24 mouse cellular contexts compared by ENCODE assay signal in genomic region chr6:38850715-38851259, GRCm38 (mm10). TPM values are rescaled to one million over a fixed set of nuclear protein-coding genes. Genes with fewer than 3 reads are reported as not detected.
A peak's percentile ranks its signal among the peaks of the same experiment; 100 is the strongest.
DNase-seq lines count a peak whose midpoint lies in the region; ATAC-seq and TF ChIP-seq lines count a peak whose summit lies in the region.
"Had no signal": no experiment of that assay in that cellular context is flagged by ENCODE, and none has a peak within 500 bp of the region (broad histone marks: within the 10 kb centered on the region; RNA-seq: fewer than 3 reads in every experiment).

No protein-coding gene starts in this region.

- H3K27ac ChIP-seq in intestine, embryonic 14.5 days (ENCODE audit: low read depth) = no peak overlapping the region
- no peak overlapping the region for H3K27ac ChIP-seq in intestine, embryonic 15.5 days
- H3K27ac ChIP-seq in liver, embryonic 14.5 days = no peak overlapping the region
- no peak overlapping the region for H3K27ac ChIP-seq in liver, postnatal 0 days (ENCODE audit: low read depth)
- 0 out of 2 replicates have a peak overlapping the region, but pooled peaks have one; percentile 2 for H3K27ac ChIP-seq in MEL (ENCODE audit: control insufficient read depth, low read depth, low read length)
- H3K27ac ChIP-seq in kidney, embryonic 14.5 days (ENCODE audit: low read depth, low read length) = no peak overlapping the region
- H3K27ac ChIP-seq: embryonic facial prominence, embryonic 15.5 days; forebrain, embryonic 10.5 days; heart, adult 2 months; heart, embryonic 15.5 days; hindbrain, embryonic 10.5 days; hindbrain, embryonic 15.5 days had no signal

- TF ChIP-seq RAD21 in MEL (IDR thresholded peaks at IDR 0.05; ENCODE audit: low read depth, low read length) = peak; percentile 25

- no peak overlapping the region for H3K4me3 ChIP-seq in intestine, embryonic 14.5 days (ENCODE audit: low read depth, low read length)
- H3K4me3 ChIP-seq in intestine, embryonic 15.5 days (replicated peaks) = no peak overlapping the region
- H3K4me3 ChIP-seq in liver, embryonic 14.5 days (ENCODE audit: insufficient read depth in 1 of 2, low read depth in 2 of 2, low read length in 2 of 2) = no peak overlapping the region
- H3K4me3 ChIP-seq in liver, postnatal 0 days (ENCODE audit: low read depth, low read length) = no peak overlapping the region
- H3K4me3 ChIP-seq in MEL (ENCODE audit: control insufficient read depth in 1 of 2, insufficient read depth in 1 of 2, low read depth in 2 of 2, low read length in 2 of 2) = no peak overlapping the region
- no peak overlapping the region for H3K4me3 ChIP-seq in kidney, embryonic 14.5 days (ENCODE audit: low read length)
- H3K4me3 ChIP-seq: embryonic facial prominence, embryonic 15.5 days; erythroblast, embryonic 14.5 days; forebrain, embryonic 10.5 days; heart, adult 2 months; heart, embryonic 15.5 days; hindbrain, embryonic 10.5 days; hindbrain, embryonic 15.5 days had no signal

- TF ChIP-seq EP300 in liver, embryonic 14.5 days (IDR thresholded peaks at IDR 0.05; ENCODE audit: low read depth) = no peak
- no peak for TF ChIP-seq EP300 in liver, postnatal 0 days (IDR thresholded peaks at IDR 0.05; ENCODE audit: low read depth)
- peak; percentile 46 to 68 for TF ChIP-seq EP300 in MEL (IDR thresholded peaks at IDR 0.05; ENCODE audit: low read depth in 1 of 2, low read length in 2 of 2)

- 93% methylated on average over 6 of the region's 6 CpGs for WGBS in intestine, embryonic 14.5 days
- 87% methylated on average over 6 of the region's 6 CpGs for WGBS in intestine, embryonic 15.5 days
- WGBS in liver, embryonic 14.5 days (ENCODE audit: insufficient replicate concordance) = 57% methylated on average over 6 of the region's 6 CpGs
- WGBS in liver, postnatal 0 days (ENCODE audit: insufficient replicate concordance) = 78% methylated on average over 6 of the region's 6 CpGs
- WGBS in kidney, embryonic 14.5 days = 96% methylated on average over 6 of the region's 6 CpGs

- H3K27me3 ChIP-seq in intestine, embryonic 14.5 days (replicated peaks; ENCODE audit: control insufficient read depth, insufficient read depth, low read length) = no peaks in the 10 kb centered on the region
- no peaks in the 10 kb centered on the region for H3K27me3 ChIP-seq in intestine, embryonic 15.5 days (replicated peaks)
- no peaks in the 10 kb centered on the region for H3K27me3 ChIP-seq in liver, embryonic 14.5 days (ENCODE audit: control insufficient read depth, insufficient read depth, low read length)
- H3K27me3 ChIP-seq in liver, postnatal 0 days (ENCODE audit: insufficient read depth, low read length) = no peaks in the 10 kb centered on the region
- no peaks in the 10 kb centered on the region for H3K27me3 ChIP-seq in MEL (ENCODE audit: control insufficient read depth in 1 of 2, insufficient read depth in 2 of 2, low read length in 2 of 2)
- H3K27me3 ChIP-seq in kidney, embryonic 14.5 days (ENCODE audit: control insufficient read depth, insufficient read depth, low read length) = no peaks in the 10 kb centered on the region
- H3K27me3 ChIP-seq: CH12.LX; embryonic facial prominence, embryonic 15.5 days; heart, embryonic 15.5 days; hindbrain, embryonic 15.5 days had no signal

- H3K9me3 ChIP-seq in intestine, embryonic 14.5 days (ENCODE audit: control insufficient read depth, low read length) = no peaks in the 10 kb centered on the region
- no peaks in the 10 kb centered on the region for H3K9me3 ChIP-seq in intestine, embryonic 15.5 days
- H3K9me3 ChIP-seq in liver, embryonic 14.5 days (ENCODE audit: control insufficient read depth, low read length) = no peaks in the 10 kb centered on the region
- H3K9me3 ChIP-seq in liver, postnatal 0 days (ENCODE audit: low read length) = no peaks in the 10 kb centered on the region
- H3K9me3 ChIP-seq in MEL (replicated peaks; ENCODE audit: insufficient read depth, low read length) = no peaks in the 10 kb centered on the region
- H3K9me3 ChIP-seq in kidney, embryonic 14.5 days (ENCODE audit: control insufficient read depth, low read length) = no peaks in the 10 kb centered on the region
- H3K9me3 ChIP-seq: embryonic facial prominence, embryonic 15.5 days; forebrain, embryonic 10.5 days; G1E; heart, embryonic 15.5 days; hindbrain, embryonic 10.5 days; hindbrain, embryonic 15.5 days had no signal

- ATAC-seq in intestine, embryonic 14.5 days (replicated peaks; ENCODE audit: low FRiP score, low TSS enrichment, low read depth) = no peak
- no peak for ATAC-seq in intestine, embryonic 15.5 days
- no peak for ATAC-seq in liver, embryonic 14.5 days (ENCODE audit: insufficient read depth)
- no peak for ATAC-seq in liver, postnatal 0 days
- no peak for ATAC-seq in kidney, embryonic 14.5 days (ENCODE audit: low FRiP score, low TSS enrichment)
- ATAC-seq: forebrain, embryonic 14.5 days had no signal

- DNase-seq in intestine, embryonic 14.5 days (ENCODE audit: low spot score) = peak; percentile 10
- no peak for DNase-seq in liver, embryonic 14.5 days (ENCODE audit: low read depth in 3 of 3, low spot score in 3 of 3)
- no peak for DNase-seq in liver, postnatal 0 days
- DNase-seq in MEL (ENCODE audit: low read depth, low spot score) = peak; percentile 55
- no peak for DNase-seq in left cerebral cortex, adult 8-10 months (ENCODE audit: low spot score in 2 of 2)
- DNase-seq: adrenal gland, adult 2 months; cerebellum, adult 11 months; cerebellum, adult 8-10 months; cerebellum, postnatal 14 days; embryo, embryonic 11 days; gastrocnemius, postnatal 10 days; heart, adult 2 months had no signal

- TF ChIP-seq CTCF in liver, embryonic 14.5 days (IDR thresholded peaks at IDR 0.05; ENCODE audit: low read depth) = peak; percentile 33; the same call in 1 of the 2 replicates
- no peak for TF ChIP-seq CTCF in liver, postnatal 0 days (IDR thresholded peaks at IDR 0.05; ENCODE audit: low read depth)
- peak; percentile 24 to 51 (median 42); a peak in 5 of 6 replicates for TF ChIP-seq CTCF in MEL (IDR thresholded peaks at IDR 0.05 in 2 of 3, conservative IDR thresholded peaks at IDR 0.05 in 1 of 3; ENCODE audit: control insufficient read depth in 1 of 3, insufficient read depth in 1 of 3, low read depth in 2 of 3, low read length in 3 of 3, poor library complexity in 1 of 3, severe bottlenecking in 1 of 3)

- no peak overlapping the region for H3K9ac ChIP-seq in intestine, embryonic 14.5 days (ENCODE audit: low read length)
- no peak overlapping the region for H3K9ac ChIP-seq in intestine, embryonic 15.5 days
- no peak overlapping the region for H3K9ac ChIP-seq in liver, embryonic 14.5 days (replicated peaks)
- H3K9ac ChIP-seq in liver, postnatal 0 days (replicated peaks) = no peak overlapping the region
- H3K9ac ChIP-seq in MEL (ENCODE audit: control insufficient read depth, low read depth, low read length, poor library complexity, severe bottlenecking) = no peak overlapping the region
- no peak overlapping the region for H3K9ac ChIP-seq in kidney, embryonic 14.5 days (ENCODE audit: low read depth, low read length)
- H3K9ac ChIP-seq: embryonic facial prominence, embryonic 15.5 days; heart, embryonic 15.5 days; hindbrain, embryonic 15.5 days had no signal

- H3K4me1 ChIP-seq in intestine, embryonic 14.5 days (replicated peaks; ENCODE audit: control insufficient read depth, insufficient read depth, low read length) = peaks cover 43% of the 10 kb centered on the region
- peaks cover 56% of the 10 kb centered on the region for H3K4me1 ChIP-seq in intestine, embryonic 15.5 days (replicated peaks)
- peaks cover 75 to 79% of the 10 kb centered on the region in 2 experiments for H3K4me1 ChIP-seq in liver, embryonic 14.5 days (replicated peaks; ENCODE audit: control insufficient read depth in 2 of 2, insufficient read depth in 2 of 2, low read length in 1 of 2)
- peaks cover 73% of the 10 kb centered on the region for H3K4me1 ChIP-seq in liver, postnatal 0 days (ENCODE audit: insufficient read depth)
- H3K4me1 ChIP-seq in MEL (ENCODE audit: control insufficient read depth in 1 of 2, insufficient read depth in 2 of 2, low read length in 2 of 2) = peaks cover 20 to 45% of the 10 kb centered on the region in 2 experiments
- peaks cover 13% of the 10 kb centered on the region; the same call in 1 of the 2 replicates for H3K4me1 ChIP-seq in kidney, embryonic 14.5 days (ENCODE audit: control insufficient read depth, insufficient read depth, low read length)

- H3K79me2 ChIP-seq in MEL (ENCODE audit: control insufficient read depth, insufficient read depth, low read length, poor library complexity) = peaks cover 3% of the 10 kb centered on the region; the same call in 1 of the 2 replicates

- no peak for TF ChIP-seq POLR2A in MEL (IDR thresholded peaks at IDR 0.05; ENCODE audit: control insufficient read depth in 1 of 2, insufficient read depth in 1 of 2, low read depth in 1 of 2, low read length in 2 of 2, poor library complexity in 1 of 2)

- H3K4me2 ChIP-seq in intestine, embryonic 14.5 days (ENCODE audit: low read length) = no peak overlapping the region
- no peak overlapping the region for H3K4me2 ChIP-seq in intestine, embryonic 15.5 days (replicated peaks)
- no peak overlapping the region for H3K4me2 ChIP-seq in liver, embryonic 14.5 days (ENCODE audit: low read depth)
- H3K4me2 ChIP-seq in liver, postnatal 0 days (ENCODE audit: low read depth, low read length) = no peak overlapping the region
- H3K4me2 ChIP-seq in kidney, embryonic 14.5 days (replicated peaks; ENCODE audit: low read depth, low read length) = no peak overlapping the region
- H3K4me2 ChIP-seq: embryonic facial prominence, embryonic 15.5 days; heart, embryonic 11.5 days; heart, embryonic 15.5 days; hindbrain, embryonic 15.5 days had no signal

- no peaks in the 10 kb centered on the region for H3K36me3 ChIP-seq in intestine, embryonic 14.5 days (ENCODE audit: control insufficient read depth, insufficient read depth, low read length)
- no peaks in the 10 kb centered on the region for H3K36me3 ChIP-seq in intestine, embryonic 15.5 days
- peaks cover 3% of the 10 kb centered on the region for H3K36me3 ChIP-seq in liver, embryonic 14.5 days (replicated peaks; ENCODE audit: control insufficient read depth, insufficient read depth, low read depth)
- H3K36me3 ChIP-seq in liver, postnatal 0 days (replicated peaks; ENCODE audit: insufficient read depth, low read length) = 0 out of 2 replicates have a peak, but pooled peaks cover 2% of the 10 kb centered on the region
- H3K36me3 ChIP-seq in MEL (ENCODE audit: control insufficient read depth in 1 of 2, insufficient read depth in 2 of 2, low read length in 2 of 2) = peaks cover 0 to 50% of the 10 kb centered on the region in 2 experiments; a peak in 2 of 4 replicates
- H3K36me3 ChIP-seq in kidney, embryonic 14.5 days (ENCODE audit: control insufficient read depth, insufficient read depth, low read length) = no peaks in the 10 kb centered on the region
- H3K36me3 ChIP-seq: embryonic facial prominence, embryonic 15.5 days; forebrain, embryonic 10.5 days; heart, embryonic 15.5 days; hindbrain, embryonic 10.5 days; hindbrain, embryonic 15.5 days had no signal

RNA-seq across cellular contexts. Expression of gene Tbxas1, which starts 24.4 kb away (rescaled TPM):
- polyA plus RNA-seq in intestine, embryonic 14.5 days (2014; fragmentation: Nextera tagmentation; extraction: Ambion mirVana) = 2.1 and 2.4 TPM in 2 replicates
- polyA plus RNA-seq in intestine, embryonic 15.5 days (2015; fragmentation: Nextera tagmentation; extraction: Ambion mirVana) = 3.4 and 4.0 TPM in 2 replicates
- 4.5 and 5.1 TPM in 2 replicates for polyA plus RNA-seq in liver, embryonic 14.5 days (2012; rRNA removed)
- 6.3 and 8.4 TPM in 2 replicates for polyA plus RNA-seq in liver, embryonic 14.5 days (2014; fragmentation: Nextera tagmentation; extraction: Ambion mirVana)
- polyA plus RNA-seq in liver, postnatal 0 days (2015; fragmentation: Nextera tagmentation; extraction: Ambion mirVana) = 10.3 and 10.6 TPM in 2 replicates
- total RNA-seq in MEL (2012; rRNA removed) = 0.54 and 0.65 TPM in 2 replicates
- polyA plus RNA-seq in MEL (2012; ENCODE audit: insufficient read depth in 1 of 2, insufficient read length in 2 of 2, low read depth in 1 of 2, low replicate concordance in 2 of 2, missing spikeins in 1 of 2) = 1 to 10 TPM in 1 of 2 experiments, not detected in 1; 2.7 TPM
- 2.4 and 3.3 TPM in 2 replicates for polyA plus RNA-seq in kidney, embryonic 14.5 days (2014; fragmentation: Nextera tagmentation; extraction: Ambion mirVana)
- total RNA-seq in left cerebral cortex, adult 8-10 months (2022) = 1 to 10 TPM; 3.1 to 8.2 (median 5.0) TPM
- total RNA-seq: CH12.LX had no signal

RNA-seq across cellular contexts. Expression of gene Hipk2, which starts 25.2 kb away (rescaled TPM):
- 24.7 and 27.9 TPM in 2 replicates for polyA plus RNA-seq in intestine, embryonic 14.5 days (2014; fragmentation: Nextera tagmentation; extraction: Ambion mirVana)
- 20.2 and 23.3 TPM in 2 replicates for polyA plus RNA-seq in intestine, embryonic 15.5 days (2015; fragmentation: Nextera tagmentation; extraction: Ambion mirVana)
- polyA plus RNA-seq in liver, embryonic 14.5 days (2012; rRNA removed) = 10.7 and 12.3 TPM in 2 replicates
- polyA plus RNA-seq in liver, embryonic 14.5 days (2014; fragmentation: Nextera tagmentation; extraction: Ambion mirVana) = 13.0 and 15.5 TPM in 2 replicates
- 9.6 and 9.7 TPM in 2 replicates for polyA plus RNA-seq in liver, postnatal 0 days (2015; fragmentation: Nextera tagmentation; extraction: Ambion mirVana)
- total RNA-seq in MEL (2012; rRNA removed) = 3.9 and 4.3 TPM in 2 replicates
- polyA plus RNA-seq in MEL (2012; ENCODE audit: insufficient read depth in 1 of 2, insufficient read length in 2 of 2, low read depth in 1 of 2, low replicate concordance in 2 of 2, missing spikeins in 1 of 2) = 10 to 100 TPM; 14.1 to 85.1 TPM
- polyA plus RNA-seq in kidney, embryonic 14.5 days (2014; fragmentation: Nextera tagmentation; extraction: Ambion mirVana) = 31.0 and 33.6 TPM in 2 replicates
- total RNA-seq in left cerebral cortex, adult 8-10 months (2022) = 10 to 100 TPM; 63.1 to 76.0 (median 71.7) TPM

Comparison
In these comparisons a context has a peak if more than half of its experiments do, and no peak if none do; other contexts are left out.
1. DNase-seq: peak in intestine, embryonic 14.5 days (single experiment) and MEL (single experiment); none in liver, embryonic 14.5 days (0 of 3), liver, postnatal 0 days (single experiment) and left cerebral cortex, adult 8-10 months (0 of 2).